Mouse (Mus musculus): ENCODE data around the gene Nap1l1.
"Not testable (repeated sequence)": the region's sequence is repeated elsewhere in the genome, so short reads cannot be mapped to it uniquely, and the experiment has no call there.

Nap1l1 gene

GRCm38 (mm10) chr10:111472686-111473510 is at the start of gene Nap1l1:
Gene Nap1l1 (plus strand): TSS chr10:111473223.
- peak; percentile 97 for DNase-seq

- DNase-seq = no peak
Measured at GRCm38 (mm10) chr10:111426491-111426890, 46.5 kb upstream of the Nap1l1 start.

GRCm38 (mm10) chr10:111433502-111433901 is 39.5 kb upstream of the Nap1l1 start:
- DNase-seq = no peak

- no peak for DNase-seq
Measured at GRCm38 (mm10) chr10:111441034-111441440, 32.0 kb upstream of the Nap1l1 start.

GRCm38 (mm10) chr10:111444199-111444598 is 28.8 kb upstream of the Nap1l1 start:
- DNase-seq = no peak

GRCm38 (mm10) chr10:111445939-111446671 is 26.9 kb upstream of the Nap1l1 start:
- DNase-seq = no peak

GRCm38 (mm10) chr10:111446672-111447008 is 26.4 kb upstream of the Nap1l1 start:
- not testable (repeated sequence) for DNase-seq

GRCm38 (mm10) chr10:111449662-111450061 is 23.4 kb upstream of the Nap1l1 start:
- not testable (repeated sequence) for DNase-seq

- DNase-seq = no peak
Measured at GRCm38 (mm10) chr10:111451683-111452322, 21.2 kb upstream of the Nap1l1 start.

- no peak for DNase-seq
Measured at GRCm38 (mm10) chr10:111452426-111452825, 20.6 kb upstream of the Nap1l1 start.

GRCm38 (mm10) chr10:111454698-111455308 is 18.2 kb upstream of the Nap1l1 start:
- no peak for DNase-seq

- DNase-seq = no peak
Measured at GRCm38 (mm10) chr10:111458088-111458487, 14.9 kb upstream of the Nap1l1 start.

- no peak for DNase-seq
Measured at GRCm38 (mm10) chr10:111459040-111459439, 14.0 kb upstream of the Nap1l1 start.

GRCm38 (mm10) chr10:111459874-111460273 is 13.1 kb upstream of the Nap1l1 start:
- DNase-seq = no peak

- no peak for DNase-seq
Measured at GRCm38 (mm10) chr10:111460381-111460780, 12.6 kb upstream of the Nap1l1 start.

GRCm38 (mm10) chr10:111464833-111465232 is 8.2 kb upstream of the Nap1l1 start:
- no peak for DNase-seq

GRCm38 (mm10) chr10:111465409-111465808 is 7.6 kb upstream of the Nap1l1 start:
- DNase-seq = no peak

GRCm38 (mm10) chr10:111471166-111471565 is 1.9 kb upstream of the Nap1l1 start:
- DNase-seq = no peak

- DNase-seq = peak; percentile 57
Measured at GRCm38 (mm10) chr10:111473511-111474371, 718 bp downstream of the Nap1l1 start.

GRCm38 (mm10) chr10:111476301-111476700 is 3.3 kb downstream of the Nap1l1 start:
- no peak for DNase-seq

- no peak for DNase-seq
Measured at GRCm38 (mm10) chr10:111476989-111477510, 4.0 kb downstream of the Nap1l1 start.

- DNase-seq = no peak
Measured at GRCm38 (mm10) chr10:111479599-111479998, 6.6 kb downstream of the Nap1l1 start.
